Mouse (Mus musculus) olfactory bulb, adult 2 months (tissue): Measurements from ENCODE around the gene B3gnt2. TPM values are rescaled to one million over a fixed set of nuclear protein-coding genes. Genes with fewer than 3 reads are reported as not detected.

Experiments
- H3K27ac ChIP-seq: fragments of 200-500 bp; 2 replicates; pipeline ENCODE4 v1.5.1; 2012; ENCODE audit warnings: low read depth, low read length; ENCODE audit not compliant: insufficient read depth
- H3K4me1 ChIP-seq: fragments of 200-500 bp; 2 replicates; pipeline ENCODE4 v1.6.1; 2012; ENCODE audit warnings: low read length; ENCODE audit not compliant: control insufficient read depth, insufficient read depth
- H3K4me3 ChIP-seq: fragments of 200-500 bp; 2 replicates; pipeline ENCODE4 v1.5.1; 2012; ENCODE audit warnings: mild to moderate bottlenecking, low read depth, low read length, moderate library complexity; ENCODE audit not compliant: insufficient read depth
- CTCF ChIP-seq: fragments of 200-500 bp; IDR thresholded peaks from 2 replicates; pipeline ENCODE4 v1.5.1; 2012; ENCODE audit warnings: low read depth, mild to moderate bottlenecking, low read length, moderate library complexity; ENCODE audit not compliant: insufficient read depth
- POLR2A ChIP-seq: fragments of 200-500 bp; IDR thresholded peaks from 2 replicates; pipeline ENCODE4 v1.6.1; 2012; ENCODE audit warnings: mild to moderate bottlenecking, low read depth, low read length, moderate library complexity; ENCODE audit not compliant: insufficient read depth
- WGBS: fragments of 180-500 bp; shearing (Covaris S2); methylation state at CpG from one replicate; pipeline ENCODE4 v1.1.7; 2018; 5-methylcytosine and 5-hydroxymethylcytosine counted together
- polyA plus RNA-seq: library from polyadenylated mRNA; stranded (reverse); fragments of >200 nt; gene quantifications from 2 replicates; pipeline ENCODE4 v1.2.4, GENCODE M21; 2012; ENCODE audit warnings: low replicate concordance; ENCODE audit not compliant: missing spikeins, insufficient read depth, insufficient read length

The B3gnt2 gene
- polyA plus RNA-seq, 1 experiment, result not detected

DNA sequence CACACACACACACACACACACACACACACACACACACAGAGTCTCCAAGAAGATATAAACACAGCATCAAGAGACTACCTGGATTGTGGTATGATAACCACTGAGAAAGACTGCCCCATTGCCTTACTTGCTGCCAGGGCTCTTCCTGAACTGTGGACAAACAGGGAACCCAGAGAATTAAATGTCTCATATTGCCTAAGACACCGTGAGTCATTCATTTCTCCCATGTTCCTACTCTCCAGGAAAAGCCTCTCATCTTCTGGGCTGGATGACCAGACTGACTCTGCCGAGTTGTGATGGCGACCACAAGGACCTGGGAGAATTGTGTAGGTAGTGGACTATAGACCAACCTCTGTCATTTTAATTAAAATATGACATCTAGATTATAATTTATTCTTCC is 149.4 kb downstream of the B3gnt2 start:
- Histone ChIP-seq H3K4me1 (no peaks in the 10 kb centered on the region), H3K27ac (no peak overlapping the region), H3K4me3 (no peak overlapping the region)
- TF ChIP-seq CTCF, result no peak
- no peak for TF ChIP-seq POLR2A
- 94% methylated on average over 3 of the region's 3 CpGs for WGBS

GRCm38 (mm10) chr11:22710596-22710995 is 150.2 kb downstream of the B3gnt2 start:
- WGBS, result 100% methylated on average over 2 of the region's 2 CpGs
- no peak overlapping the region for H3K4me3 ChIP-seq
- TF ChIP-seq CTCF, result no peak
- TF ChIP-seq POLR2A, result no peak
- H3K4me1 ChIP-seq, result no peaks in the 10 kb centered on the region
- H3K27ac ChIP-seq, result no peak overlapping the region

Other genes starting within 250 kb of the B3gnt2 start
- not detected in 2 replicates for gene Zrsr1, start 111.0 kb upstream of the B3gnt2 start, polyA plus RNA-seq
- gene Gm28048, start 121.1 kb upstream of the B3gnt2 start, polyA plus RNA-seq, result not detected in 2 replicates
- not detected in 2 replicates for gene Commd1, start 121.4 kb upstream of the B3gnt2 start, polyA plus RNA-seq
- gene Cct4, start 129.6 kb upstream of the B3gnt2 start, polyA plus RNA-seq, result not detected in 2 replicates
- gene Fam161a, start 146.6 kb upstream of the B3gnt2 start, polyA plus RNA-seq, result not detected in 2 replicates